Mouse (Mus musculus) heart, embryonic 13.5 days (tissue): ENCODE measurements around the gene Ccdc14. TPM values are rescaled to one million over a fixed set of nuclear protein-coding genes. Genes with fewer than 3 reads are reported as not detected.
"Not testable (repeated sequence)": the region's sequence is repeated elsewhere in the genome, so short reads cannot be mapped to it uniquely, and the experiment has no call there.

Experiments used
- ATAC-seq: fragments of 200-750 bp; cut with Nextera tagmentation; 2 replicates; pipeline ENCODE4 v1.8.0; 2017; ENCODE audit warnings: moderate TSS enrichment; ENCODE audit not compliant: insufficient number of reproducible peaks, low FRiP score, low TSS enrichment; ENCODE audit errors: extremely low read depth
- H3K27ac ChIP-seq: fragments of 300-500 bp; sonication (generic); replicated peaks from 2 replicates; pipeline ENCODE4 v1.5.1; 2015; ENCODE audit warnings: moderate library complexity, mild to moderate bottlenecking, inconsistent platforms
- H3K27me3 ChIP-seq: fragments of 300-500 bp; sonication (generic); replicated peaks from 2 replicates; pipeline ENCODE4 v1.6.1; 2015; ENCODE audit warnings: mild to moderate bottlenecking, inconsistent platforms
- H3K36me3 ChIP-seq: fragments of 300-500 bp; sonication (generic); 2 replicates; pipeline ENCODE4 v1.6.1; 2015; ENCODE audit warnings: mild to moderate bottlenecking, inconsistent platforms
- H3K4me1 ChIP-seq: fragments of 300-500 bp; sonication (generic); 2 replicates; pipeline ENCODE4 v1.6.1; 2015; ENCODE audit warnings: inconsistent platforms
- H3K4me2 ChIP-seq: fragments of 300-500 bp; sonication (generic); 2 replicates; pipeline ENCODE4 v1.6.1; 2015; ENCODE audit warnings: inconsistent platforms, mild to moderate bottlenecking, moderate library complexity
- H3K4me3 ChIP-seq: fragments of 300-500 bp; sonication (generic); 2 replicates; pipeline ENCODE4 v1.5.1; 2015; ENCODE audit warnings: moderate library complexity, mild to moderate bottlenecking, inconsistent platforms
- H3K9ac ChIP-seq: fragments of 300-500 bp; sonication (generic); 2 replicates; pipeline ENCODE4 v1.6.1; 2015; ENCODE audit warnings: inconsistent platforms, mild to moderate bottlenecking, moderate library complexity
- H3K9me3 ChIP-seq: fragments of 300-500 bp; sonication (generic); 2 replicates; pipeline ENCODE4 v1.6.1; 2016; ENCODE audit warnings: inconsistent platforms
- WGBS: fragments of 180-500 bp; shearing (Covaris S2); methylation state at CpG from one replicate; pipeline ENCODE4 v1.1.7; 2015; ENCODE audit warnings: mixed read lengths; 5-methylcytosine and 5-hydroxymethylcytosine counted together
- polyA plus RNA-seq: library from polyadenylated mRNA; unstranded; fragments of >200 nt; fragmentation: Nextera tagmentation; extraction: Ambion mirVana; gene quantifications from 2 replicates; pipeline ENCODE4 v1.2.1, GENCODE M21; 2015

Ccdc14 gene
- polyA plus RNA-seq, 1 experiment from 2014 or later: 5.5 TPM

GRCm38 (mm10) chr16:34672822-34673221 is 17.6 kb upstream of the Ccdc14 start:
- H3K27me3 ChIP-seq: peaks cover 9% of the 10 kb centered on the region
- H3K4me3 ChIP-seq: no peak overlapping the region
- no peaks in the 10 kb centered on the region for H3K9me3 ChIP-seq
- H3K27ac ChIP-seq: no peak overlapping the region
- no peak overlapping the region for H3K9ac ChIP-seq
- ATAC-seq: no peak
- H3K4me1 ChIP-seq: peaks cover 21% of the 10 kb centered on the region
- H3K36me3 ChIP-seq: no peaks in the 10 kb centered on the region
- 57% methylated on average over 3 of the region's 3 CpGs for WGBS
- no peak overlapping the region for H3K4me2 ChIP-seq

DNA sequence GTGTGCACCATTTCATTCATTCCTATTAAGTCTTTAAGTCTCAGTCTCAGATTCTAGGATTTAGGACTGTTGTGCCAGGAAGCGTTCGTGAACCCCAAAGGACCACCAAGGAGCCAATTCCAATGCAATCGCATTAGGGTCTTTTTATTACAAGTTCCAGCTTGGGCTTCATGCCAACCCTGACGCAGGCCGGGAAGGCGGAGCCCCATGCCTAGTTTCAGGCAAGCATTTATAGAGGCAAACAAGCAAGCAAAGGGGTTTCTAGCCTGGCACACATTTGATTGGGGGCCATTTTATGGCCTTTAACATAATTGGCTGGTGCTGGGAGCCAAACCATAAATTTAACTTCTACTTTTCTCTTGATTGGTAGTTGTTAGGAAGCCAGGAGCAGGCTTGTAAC is 16.1 kb upstream of the Ccdc14 start:
- H3K4me3 ChIP-seq: no peak overlapping the region

DNA sequence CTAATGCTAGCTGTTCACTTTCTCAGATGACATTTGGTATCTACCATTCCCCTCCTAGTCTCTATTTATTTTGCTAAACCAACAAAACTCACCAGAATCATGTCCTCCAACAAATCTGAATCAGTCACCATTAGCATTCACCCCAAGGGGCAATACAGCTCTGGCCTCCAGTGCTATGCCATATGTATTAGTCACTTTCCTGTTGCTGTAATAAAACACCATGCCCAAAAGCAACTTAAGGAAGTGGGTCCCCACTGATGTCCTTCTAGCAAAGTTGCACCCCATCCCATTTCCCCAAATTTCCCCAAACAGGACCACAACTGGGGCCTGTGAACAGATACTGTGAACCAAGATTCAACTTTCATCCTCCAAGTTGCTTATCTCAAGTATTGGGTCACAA is 8.6 kb upstream of the Ccdc14 start:
- Histone ChIP-seq H3K4me1 (no peaks in the 10 kb centered on the region), H3K9ac (no peak overlapping the region), H3K27me3 (no peaks in the 10 kb centered on the region), H3K9me3 (no peaks in the 10 kb centered on the region), H3K4me3 (no peak overlapping the region), H3K27ac (no peak overlapping the region), H3K4me2 (no peak overlapping the region), H3K36me3 (no peaks in the 10 kb centered on the region)
- ATAC-seq: no peak

More for the DNA sequence above, 16.1 kb upstream of the Ccdc14 start:
- no peak for ATAC-seq
- H3K27ac ChIP-seq: no peak overlapping the region
- no peaks in the 10 kb centered on the region for H3K36me3 ChIP-seq
- H3K27me3 ChIP-seq: no peaks in the 10 kb centered on the region
- WGBS: 87% methylated on average over 6 of the region's 6 CpGs
- no peak overlapping the region for H3K4me2 ChIP-seq
- H3K9me3 ChIP-seq: no peaks in the 10 kb centered on the region
- no peak overlapping the region for H3K9ac ChIP-seq
- peaks cover 15% of the 10 kb centered on the region for H3K4me1 ChIP-seq

GRCm38 (mm10) chr16:34689879-34690278 is 537 bp upstream of the Ccdc14 start:
- peak overlapping the region; percentile 71 for H3K4me3 ChIP-seq
- H3K36me3 ChIP-seq: no peaks in the 10 kb centered on the region
- peak overlapping the region; percentile 93; the same call in 1 of the 2 replicates for H3K4me2 ChIP-seq
- peaks cover 14% of the 10 kb centered on the region for H3K4me1 ChIP-seq
- H3K27ac ChIP-seq: peak overlapping the region; percentile 75; the same call in 1 of the 2 replicates
- no peaks in the 10 kb centered on the region for H3K9me3 ChIP-seq
- WGBS: 64% methylated on average over 3 of the region's 3 CpGs
- no peaks in the 10 kb centered on the region for H3K27me3 ChIP-seq
- no peak for ATAC-seq
- H3K9ac ChIP-seq: no peak overlapping the region

GRCm38 (mm10) chr16:34691156-34691555 is 740 bp downstream of the Ccdc14 start:
- H3K36me3 ChIP-seq: peaks cover 7% of the 10 kb centered on the region
- peak overlapping the region; percentile 71 for H3K4me3 ChIP-seq
- no peaks in the 10 kb centered on the region for H3K9me3 ChIP-seq
- 11% methylated on average over 11 of the region's 11 CpGs for WGBS
- no peaks in the 10 kb centered on the region for H3K27me3 ChIP-seq
- H3K4me2 ChIP-seq: peak overlapping the region; percentile 93
- ATAC-seq: no peak
- peak overlapping the region; percentile 75 for H3K27ac ChIP-seq
- H3K9ac ChIP-seq: peak overlapping the region; percentile 88
- H3K4me1 ChIP-seq: peaks cover 14% of the 10 kb centered on the region

DNA sequence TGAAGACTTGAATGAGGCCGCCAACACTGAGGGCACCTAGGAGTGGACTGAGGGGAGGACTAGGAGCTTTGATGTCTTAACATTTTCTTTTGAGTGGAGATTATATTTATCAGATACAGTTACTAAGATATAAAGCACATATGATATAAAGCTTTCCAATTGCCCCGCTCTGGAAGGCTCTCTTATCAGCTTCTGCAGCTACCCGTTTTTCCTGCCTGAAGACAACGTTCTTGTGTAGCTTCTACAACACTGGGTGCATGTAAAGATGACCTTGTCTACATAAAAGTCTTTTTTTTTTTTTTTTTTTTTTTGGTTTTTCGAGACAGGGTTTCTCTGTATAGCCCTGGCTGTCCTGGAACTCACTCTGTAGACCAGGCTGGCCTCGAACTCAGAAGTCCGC is 4.1 kb downstream of the Ccdc14 start:
- Histone ChIP-seq H3K27ac (no peak overlapping the region), H3K36me3 (peaks cover 35% of the 10 kb centered on the region), H3K4me2 (no peak overlapping the region), H3K4me1 (peaks cover 16% of the 10 kb centered on the region), H3K27me3 (no peaks in the 10 kb centered on the region), H3K9me3 (no peaks in the 10 kb centered on the region), H3K4me3 (no peak overlapping the region), H3K9ac (no peak overlapping the region)
- 78% methylated on average over 6 of the region's 7 CpGs for WGBS
- ATAC-seq: no peak

- H3K27me3 ChIP-seq, H3K4me2 ChIP-seq, H3K9ac ChIP-seq, H3K9me3 ChIP-seq, ATAC-seq, H3K27ac ChIP-seq, H3K4me3 ChIP-seq, H3K4me1 ChIP-seq: not testable (repeated sequence)
- peaks cover 38% of the 10 kb centered on the region for H3K36me3 ChIP-seq
- WGBS: 81% methylated on average over 3 of the region's 3 CpGs
Observed at GRCm38 (mm10) chr16:34698721-34699120, 8.3 kb downstream of the Ccdc14 start.

GRCm38 (mm10) chr16:34700165-34700827 is 9.9 kb downstream of the Ccdc14 start:
- 16% methylated on average over 7 of the region's 7 CpGs for WGBS
- H3K27ac ChIP-seq: no peak overlapping the region
- H3K4me3 ChIP-seq: no peak overlapping the region
- H3K4me1 ChIP-seq: peaks cover 6% of the 10 kb centered on the region
- ATAC-seq: no peak
- H3K9ac ChIP-seq: 0 out of 2 replicates have a peak overlapping the region, but pooled peaks have one; percentile 58
- no peak overlapping the region for H3K4me2 ChIP-seq
- H3K36me3 ChIP-seq: peaks cover 48% of the 10 kb centered on the region
- no peaks in the 10 kb centered on the region for H3K9me3 ChIP-seq
- H3K27me3 ChIP-seq: no peaks in the 10 kb centered on the region

- no peak overlapping the region for H3K4me3 ChIP-seq
- no peak overlapping the region for H3K27ac ChIP-seq
- H3K9ac ChIP-seq: no peak overlapping the region
- peaks cover 50% of the 10 kb centered on the region for H3K36me3 ChIP-seq
- H3K27me3 ChIP-seq: no peaks in the 10 kb centered on the region
- 73% methylated on average over 6 of the region's 6 CpGs for WGBS
- H3K9me3 ChIP-seq: no peaks in the 10 kb centered on the region
- peaks cover 6% of the 10 kb centered on the region for H3K4me1 ChIP-seq
- no peak for ATAC-seq
- H3K4me2 ChIP-seq: no peak overlapping the region
Observed at GRCm38 (mm10) chr16:34700828-34701216, 10.4 kb downstream of the Ccdc14 start.

GRCm38 (mm10) chr16:34706019-34706418 is 15.6 kb downstream of the Ccdc14 start:
- H3K9me3 ChIP-seq: no peaks in the 10 kb centered on the region
- no peak overlapping the region for H3K9ac ChIP-seq
- H3K27me3 ChIP-seq: no peaks in the 10 kb centered on the region
- no peak overlapping the region for H3K4me2 ChIP-seq
- ATAC-seq: no peak
- H3K36me3 ChIP-seq: peaks cover 57% of the 10 kb centered on the region
- H3K27ac ChIP-seq: no peak overlapping the region; the same call in 1 of the 2 replicates
- 69% methylated on average over 2 of the region's 2 CpGs for WGBS
- no peaks in the 10 kb centered on the region for H3K4me1 ChIP-seq
- H3K4me3 ChIP-seq: no peak overlapping the region

GRCm38 (mm10) chr16:34706487-34706946 is 16.1 kb downstream of the Ccdc14 start:
- no peaks in the 10 kb centered on the region for H3K4me1 ChIP-seq
- H3K27ac ChIP-seq: no peak overlapping the region
- WGBS: 72% methylated on average over 7 of the region's 7 CpGs
- no peak overlapping the region for H3K4me2 ChIP-seq
- no peak overlapping the region for H3K9ac ChIP-seq
- ATAC-seq: no peak
- no peak overlapping the region for H3K4me3 ChIP-seq
- H3K27me3 ChIP-seq: no peaks in the 10 kb centered on the region
- H3K36me3 ChIP-seq: peaks cover 54% of the 10 kb centered on the region
- H3K9me3 ChIP-seq: no peaks in the 10 kb centered on the region

- no peak for ATAC-seq
- H3K27me3 ChIP-seq: no peaks in the 10 kb centered on the region
- no peak overlapping the region for H3K9ac ChIP-seq
- H3K9me3 ChIP-seq: no peaks in the 10 kb centered on the region
- WGBS: 86% methylated on average over 3 of the region's 3 CpGs
- H3K36me3 ChIP-seq: peaks cover 44% of the 10 kb centered on the region
- no peak overlapping the region for H3K4me2 ChIP-seq
- H3K4me1 ChIP-seq: no peaks in the 10 kb centered on the region
- no peak overlapping the region for H3K27ac ChIP-seq
- H3K4me3 ChIP-seq: no peak overlapping the region
Observed at GRCm38 (mm10) chr16:34711481-34711880, 21.1 kb downstream of the Ccdc14 start.
